Mouse (Mus musculus): Measurements from ENCODE around the gene Pgm5.

Gene Pgm5

DNA sequence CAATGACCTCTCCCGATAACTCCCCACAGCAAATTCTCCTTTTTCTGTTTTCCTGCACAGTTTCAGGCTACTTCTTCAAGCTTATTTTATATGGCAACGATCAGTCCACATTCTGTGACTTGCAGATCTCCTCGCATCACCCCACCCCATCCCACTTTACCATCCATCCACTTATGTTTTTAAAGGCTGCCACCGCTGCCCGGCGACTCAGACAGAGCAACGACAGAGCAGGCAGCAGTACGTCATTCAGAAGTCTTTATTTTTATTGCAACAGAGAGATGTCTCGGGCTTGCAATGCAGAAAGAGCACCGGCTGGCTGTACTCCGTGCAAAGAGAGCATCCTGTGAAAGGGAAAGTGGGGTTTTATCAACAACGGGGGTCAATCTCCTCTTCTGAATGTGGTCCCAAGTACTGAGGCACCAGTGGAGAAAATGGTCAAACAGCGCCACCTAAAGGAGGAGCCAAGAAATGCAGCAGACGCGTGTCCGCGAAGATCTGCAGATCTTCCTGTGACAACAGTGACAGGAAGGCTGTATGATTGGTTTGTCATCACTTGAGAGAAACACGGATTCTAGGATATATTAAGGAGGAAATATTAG, 9.5 kb upstream of the Pgm5 start:
- peak; percentile 19 to 39 for DNase-seq (ENCODE audit: low spot score in 2 of 2)

DNA sequence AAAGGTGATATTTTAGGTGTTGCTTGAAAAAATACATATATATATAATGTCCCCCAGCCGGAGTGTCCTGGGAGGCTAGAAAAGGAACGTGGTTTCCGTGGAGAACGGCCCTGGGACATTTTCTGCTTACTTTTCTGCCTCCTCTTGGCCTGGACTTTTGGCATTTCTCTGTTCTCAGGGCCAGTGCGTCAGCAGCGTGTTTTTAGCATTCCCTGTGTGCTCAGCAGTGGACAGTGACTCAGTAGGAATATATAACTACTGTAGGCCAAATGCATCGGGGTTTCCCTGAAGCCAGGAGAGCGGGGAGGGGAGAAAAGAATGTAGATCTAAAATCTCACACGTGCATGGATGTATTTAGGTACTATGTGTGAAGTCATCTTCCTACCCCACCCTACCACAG, 3.8 kb upstream of the Pgm5 start:
- no peak for DNase-seq (ENCODE audit: low spot score in 2 of 2)

DNA sequence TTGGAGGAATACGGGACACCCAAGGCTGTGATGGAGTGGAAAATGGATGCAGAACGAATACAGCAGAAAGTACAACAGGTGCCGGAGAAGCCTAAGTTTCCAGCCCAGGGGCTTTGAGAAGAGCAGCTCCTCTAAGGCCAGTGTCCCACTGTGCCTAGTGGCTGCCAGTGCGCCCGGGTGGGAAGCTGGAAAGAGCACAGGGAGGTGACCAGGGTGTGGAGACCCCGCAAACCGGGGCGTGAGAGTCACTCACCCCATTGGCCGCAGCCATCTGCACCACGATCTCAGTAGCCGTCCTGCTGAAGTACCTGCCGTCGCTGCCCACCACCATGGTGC, 411 bp downstream of the Pgm5 start:
- no peak for DNase-seq (ENCODE audit: low spot score in 2 of 2)

DNA sequence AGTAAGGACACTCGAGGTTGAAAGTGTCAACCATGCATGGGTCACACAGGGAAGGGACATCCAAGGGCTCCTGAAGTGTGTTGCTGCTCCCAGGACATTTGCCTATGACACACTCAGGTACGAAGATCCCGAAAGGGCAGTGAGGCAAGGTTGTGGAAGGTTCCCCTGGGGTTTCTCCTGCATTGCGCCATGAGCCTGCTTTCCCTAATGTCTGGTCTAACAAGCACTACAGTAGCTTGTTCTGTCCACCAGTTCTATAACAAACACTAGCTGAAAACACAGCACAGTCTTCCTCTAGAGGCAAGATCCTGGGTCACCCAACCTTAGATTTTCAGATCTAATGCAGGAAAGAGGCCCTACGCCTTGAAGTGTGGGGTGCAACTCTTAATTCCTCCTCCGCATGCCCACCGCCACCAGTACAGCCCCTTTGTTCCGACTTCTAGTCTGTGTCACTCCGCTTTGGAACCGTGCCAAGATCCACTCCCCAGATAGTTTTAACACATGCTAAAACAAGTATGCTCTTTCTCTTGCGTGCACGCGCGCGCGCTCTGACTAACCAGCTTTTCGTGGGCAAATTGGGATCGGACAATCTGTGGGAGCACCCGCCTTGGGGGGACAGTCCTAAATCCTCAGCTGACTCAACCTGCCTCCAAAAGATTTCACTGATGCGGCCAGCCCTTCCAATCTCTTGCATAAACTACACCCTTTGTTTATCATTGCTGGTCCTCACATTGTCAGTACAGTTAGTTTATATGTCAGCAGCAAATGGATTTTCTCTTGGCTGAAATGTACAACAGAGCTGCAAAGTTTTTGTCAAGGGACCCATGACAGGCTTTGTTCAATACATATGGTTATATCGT, 10.0 kb downstream of the Pgm5 start:
- no peak for DNase-seq (ENCODE audit: low spot score in 2 of 2)

DNA sequence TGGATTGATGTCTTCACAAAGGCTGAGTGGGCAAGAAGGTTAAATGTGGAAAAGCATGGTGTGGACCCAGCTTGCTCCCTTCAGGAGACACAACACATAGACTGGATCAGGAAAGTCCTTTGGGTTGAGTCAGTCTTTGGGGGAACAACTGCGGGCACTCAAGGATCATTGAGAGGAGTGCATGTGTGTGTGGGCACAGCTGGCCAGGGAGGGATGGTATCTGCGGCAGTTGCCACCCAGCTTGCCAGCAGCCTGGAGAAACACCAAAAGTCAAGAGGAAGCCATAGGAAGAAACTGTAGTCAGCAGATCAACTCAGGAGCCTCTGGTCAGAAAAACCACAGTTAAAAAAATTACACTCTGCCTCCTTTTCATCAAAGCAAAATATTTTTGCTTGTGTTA, 12.8 kb downstream of the Pgm5 start:
- DNase-seq (ENCODE audit: low spot score in 2 of 2) = no peak

DNA sequence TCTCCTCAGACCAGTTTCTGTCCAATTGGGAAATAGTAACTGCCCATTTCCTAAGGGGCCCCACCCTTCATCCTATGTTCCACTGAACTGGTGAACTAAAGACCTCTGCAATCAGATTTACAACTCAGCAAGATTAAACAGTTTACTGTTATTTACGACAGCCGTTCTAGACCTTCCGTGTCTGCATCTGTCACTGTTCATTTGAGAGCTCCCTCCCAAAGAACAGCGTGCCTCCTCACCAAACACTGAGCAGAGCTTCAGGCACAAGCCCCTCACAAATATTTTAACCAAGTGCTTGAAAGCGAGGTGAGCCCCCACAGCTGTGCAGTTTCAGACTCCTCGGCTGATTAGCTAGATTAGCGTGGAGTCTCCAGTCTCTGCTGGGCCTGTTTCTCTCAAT, 13.3 kb downstream of the Pgm5 start:
- no peak for DNase-seq (ENCODE audit: low spot score in 2 of 2)

DNA sequence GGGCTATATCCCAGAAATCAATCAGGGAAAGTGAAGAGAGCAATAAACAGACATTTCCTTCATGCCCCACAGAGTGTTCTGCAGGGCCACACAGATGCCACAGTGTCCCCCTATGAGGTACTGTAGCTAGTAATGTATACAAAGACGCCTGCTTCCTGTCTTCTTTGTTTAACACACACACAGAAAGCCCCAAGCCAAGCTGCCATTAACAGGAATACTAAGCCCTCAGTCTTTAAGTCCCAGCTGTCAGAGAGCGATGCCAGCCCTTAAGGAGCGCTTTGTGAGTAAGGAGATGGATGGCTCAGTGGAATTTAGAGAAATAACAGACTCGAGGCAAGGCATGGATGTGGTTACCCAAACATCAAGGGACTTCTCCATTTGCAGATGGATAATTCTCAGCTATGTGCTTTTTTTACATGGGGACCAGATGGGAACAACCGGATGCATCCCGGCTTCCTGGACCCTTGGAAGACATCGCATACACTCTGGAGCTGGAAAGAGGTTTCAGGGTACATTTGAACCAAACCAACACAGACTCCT, 16.6 kb downstream of the Pgm5 start:
- no peak for DNase-seq (ENCODE audit: low spot score in 2 of 2)

DNA sequence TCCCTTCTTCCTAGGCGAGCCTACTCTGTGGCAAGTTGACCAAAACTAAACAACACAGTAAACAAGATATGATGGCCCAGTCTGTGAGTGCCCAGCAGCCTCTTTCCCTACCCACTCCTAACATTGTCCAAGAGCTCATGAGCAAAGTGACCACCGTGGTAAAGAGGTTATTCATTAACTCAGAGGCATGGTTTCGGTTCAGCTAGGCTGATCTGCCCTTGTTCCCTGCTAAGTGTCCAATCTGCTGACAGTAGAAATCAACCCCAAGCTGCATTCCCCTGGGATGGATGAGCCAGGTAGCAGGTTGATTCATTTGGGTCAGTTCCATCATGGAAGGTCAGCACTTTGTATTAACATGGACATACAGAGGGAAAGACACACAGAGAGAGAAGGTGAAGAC, 19.6 kb downstream of the Pgm5 start:
- DNase-seq (ENCODE audit: low spot score in 2 of 2) = no peak

DNA sequence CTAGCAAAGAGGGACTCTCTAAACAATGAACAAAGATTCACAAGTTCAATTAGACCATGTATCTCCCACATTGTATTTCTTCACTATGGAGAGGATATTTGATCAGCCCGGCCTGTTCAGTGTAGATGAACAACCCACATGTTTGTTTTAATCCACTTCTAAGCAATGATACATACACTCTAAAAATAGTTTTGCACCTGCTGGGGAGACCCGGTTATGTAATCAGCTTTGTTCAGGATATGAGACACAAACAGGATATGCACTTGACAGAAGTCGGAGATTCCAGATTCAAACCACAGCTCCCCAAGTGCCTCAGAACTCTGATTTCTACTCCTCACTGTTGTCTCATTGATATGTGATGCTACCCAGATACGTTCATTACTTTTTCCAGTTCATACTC, 37.1 kb downstream of the Pgm5 start:
- DNase-seq (ENCODE audit: low spot score in 2 of 2) = no peak

- DNase-seq (ENCODE audit: low spot score in 2 of 2) = no peak
Measured at GRCm38 (mm10) chr19:24815661-24816221, 45.9 kb downstream of the Pgm5 start.

GRCm38 (mm10) chr19:24812861-24813293, 48.8 kb downstream of the Pgm5 start:
- DNase-seq (ENCODE audit: low spot score in 2 of 2) = no peak

- DNase-seq (ENCODE audit: low spot score in 2 of 2) = no peak
Measured at GRCm38 (mm10) chr19:24812106-24812810, 49.4 kb downstream of the Pgm5 start.

DNA sequence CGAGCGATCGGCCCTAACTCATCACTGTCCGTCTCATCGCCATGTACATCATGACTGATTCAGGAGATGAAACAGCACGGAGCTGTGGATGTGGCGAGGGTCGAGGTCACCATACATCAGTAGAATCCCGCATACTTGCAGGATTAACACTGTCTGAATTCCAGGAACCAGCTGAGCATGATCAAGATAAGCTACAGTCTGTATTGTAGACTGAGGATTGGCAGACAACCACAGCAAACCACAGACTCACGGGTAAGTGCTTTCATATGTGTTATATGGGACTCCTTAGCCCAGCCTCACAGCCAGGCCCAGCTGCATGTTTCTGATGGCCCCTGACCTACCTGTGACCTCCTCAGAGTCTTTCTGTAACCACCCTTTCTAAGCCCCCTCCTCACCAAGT, 50.2 kb downstream of the Pgm5 start:
- DNase-seq (ENCODE audit: low spot score in 2 of 2) = no peak

GRCm38 (mm10) chr19:24806013-24806412, 55.6 kb downstream of the Pgm5 start:
- no peak for DNase-seq (ENCODE audit: low spot score in 2 of 2)

DNA sequence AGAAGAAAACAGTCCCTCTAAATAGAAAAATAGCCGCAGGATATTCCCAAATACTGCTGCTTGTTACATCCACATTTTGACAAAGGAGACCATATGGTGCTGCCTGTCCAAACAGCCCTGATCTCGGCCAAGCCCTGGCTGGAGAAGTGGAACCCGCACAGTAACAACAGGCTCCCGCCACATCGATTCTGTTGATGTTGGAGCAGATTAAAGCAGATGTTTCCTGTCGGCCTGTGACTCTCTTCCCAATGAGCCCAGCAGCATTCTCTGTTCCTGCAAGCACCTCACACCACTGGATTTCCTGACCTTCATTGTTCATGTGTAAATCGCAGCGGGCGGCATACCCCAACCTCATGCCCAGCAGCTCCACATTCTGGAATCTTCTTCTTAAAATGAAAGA, 64.0 kb downstream of the Pgm5 start:
- no peak for DNase-seq (ENCODE audit: low spot score in 2 of 2)

GRCm38 (mm10) chr19:24794350-24794749, 67.3 kb downstream of the Pgm5 start:
- peak; percentile 7 to 19 for DNase-seq (ENCODE audit: low spot score in 2 of 2)

DNA sequence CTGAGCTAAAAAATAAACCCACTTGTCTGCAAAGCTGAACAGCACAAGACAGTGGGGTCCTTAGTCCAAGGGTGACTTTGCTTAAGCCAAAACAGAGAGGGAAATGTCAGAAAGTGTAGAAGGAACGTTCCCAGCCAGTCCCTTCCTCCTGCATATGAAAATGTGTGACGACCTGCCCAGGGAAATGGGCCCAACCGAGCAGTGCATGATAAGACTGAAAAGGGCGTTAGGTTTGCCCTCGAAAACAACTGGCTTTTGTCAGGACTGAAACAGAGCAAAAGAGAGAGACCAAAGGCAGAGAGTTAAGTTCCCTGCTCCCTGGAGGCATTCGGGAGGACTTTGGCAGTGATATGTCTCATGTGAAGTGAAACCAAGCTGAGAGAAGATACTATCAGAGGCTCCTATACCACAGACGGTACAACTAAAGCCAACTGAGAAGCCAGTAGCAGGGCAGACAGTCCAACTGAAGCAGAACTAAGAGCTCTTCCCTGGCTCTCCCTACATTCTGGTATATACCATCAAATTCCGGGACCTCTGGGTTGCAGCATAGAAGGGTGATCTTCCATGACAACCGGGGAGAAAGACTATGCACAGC, 68.0 kb downstream of the Pgm5 start:
- DNase-seq (ENCODE audit: low spot score in 2 of 2) = no peak

DNA sequence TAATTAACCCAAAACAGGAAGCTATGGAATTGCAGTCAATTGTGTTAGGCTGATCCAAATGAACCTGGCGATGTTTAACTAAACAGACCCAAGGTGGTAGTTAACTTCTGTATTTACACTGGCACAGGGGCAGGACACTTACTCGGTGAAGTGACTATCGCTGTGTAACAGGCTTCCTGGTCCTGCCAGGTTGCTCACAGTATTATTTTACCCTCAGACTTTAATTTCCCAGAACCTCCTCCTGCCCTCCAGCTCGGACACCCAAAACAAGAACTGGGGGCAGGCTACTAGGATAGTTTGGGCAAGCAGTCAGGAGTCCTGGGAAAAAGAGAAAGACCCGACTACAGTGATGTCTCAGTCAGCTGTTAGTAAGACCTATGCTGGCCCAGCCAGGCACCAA, 68.8 kb downstream of the Pgm5 start:
- no peak for DNase-seq (ENCODE audit: low spot score in 2 of 2)

- no peak for DNase-seq (ENCODE audit: low spot score in 2 of 2)
Measured at GRCm38 (mm10) chr19:24785898-24786297, 75.8 kb downstream of the Pgm5 start.

DNA sequence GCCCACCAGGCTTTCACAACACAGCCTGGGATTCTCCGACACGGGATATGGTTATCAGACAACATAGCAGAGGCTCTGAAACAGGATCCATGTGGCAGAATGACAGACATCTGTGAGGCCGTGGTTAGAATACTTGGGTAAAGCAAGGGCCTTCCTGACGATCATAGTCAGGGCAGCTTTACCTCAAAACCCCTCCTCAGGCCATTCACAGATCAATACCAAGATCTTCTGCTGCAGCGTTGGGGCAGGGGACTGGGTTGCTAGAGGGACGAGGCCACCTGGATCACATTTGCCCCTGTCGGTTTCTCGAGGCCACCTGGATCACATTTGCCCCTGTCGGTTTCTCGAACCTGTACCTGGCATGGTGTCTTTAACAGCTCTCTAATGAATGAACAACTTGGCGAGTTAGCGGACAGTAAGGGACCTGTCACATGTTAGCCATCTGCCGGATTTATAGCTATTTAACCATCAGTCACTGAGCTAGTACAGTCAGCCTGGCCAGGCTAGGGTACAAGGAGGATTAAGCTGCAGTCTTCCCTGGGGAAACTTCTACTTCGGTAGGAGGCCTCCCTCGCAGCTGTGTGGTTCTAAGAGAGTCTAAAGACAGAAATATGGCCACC, 76.5 kb downstream of the Pgm5 start:
- DNase-seq (ENCODE audit: low spot score in 2 of 2) = no peak

- DNase-seq (ENCODE audit: low spot score in 2 of 2) = no peak
Measured at GRCm38 (mm10) chr19:24783736-24784135, 77.9 kb downstream of the Pgm5 start.

Measured in spleen, postnatal 36 days (tissue).